Mouse (Mus musculus) neural tube, embryonic 12.5 days (tissue): Measurements from ENCODE around the gene Scgb2b27. TPM values are rescaled to one million over a fixed set of nuclear protein-coding genes. Genes with fewer than 3 reads are reported as not detected.
"Not testable (repeated sequence)": the region's sequence is repeated elsewhere in the genome, so short reads cannot be mapped to it uniquely, and the experiment has no call there.

Source experiments
- ATAC-seq: fragments of 200-750 bp; cut with Nextera tagmentation; 2 replicates; pipeline ENCODE4 v1.8.0; 2017; ENCODE audit warnings: low read depth, mild to moderate bottlenecking, moderate TSS enrichment, moderate library complexity; ENCODE audit not compliant: low FRiP score
- H3K27ac ChIP-seq: fragments of 300-500 bp; sonication (generic); 2 replicates; pipeline ENCODE4 v1.5.1; 2016
- H3K27me3 ChIP-seq: fragments of 300-500 bp; sonication (generic); replicated peaks from 2 replicates; pipeline ENCODE4 v1.6.1; 2016; ENCODE audit warnings: mild to moderate bottlenecking
- H3K36me3 ChIP-seq: fragments of 300-500 bp; sonication (generic); 2 replicates; pipeline ENCODE4 v1.6.1; 2016; ENCODE audit warnings: mild to moderate bottlenecking
- H3K4me1 ChIP-seq: fragments of 300-500 bp; sonication (generic); 2 replicates; pipeline ENCODE4 v1.6.1; 2016
- H3K4me2 ChIP-seq: fragments of 300-500 bp; sonication (generic); replicated peaks from 2 replicates; pipeline ENCODE4 v1.6.1; 2016; ENCODE audit warnings: mild to moderate bottlenecking
- H3K4me3 ChIP-seq: fragments of 300-500 bp; sonication (generic); 2 replicates; pipeline ENCODE4 v1.5.1; 2016
- H3K9ac ChIP-seq: fragments of 300-500 bp; sonication (generic); 2 replicates; pipeline ENCODE4 v1.6.1; 2016; ENCODE audit warnings: mild to moderate bottlenecking
- H3K9me3 ChIP-seq: fragments of 300-500 bp; sonication (generic); 2 replicates; pipeline ENCODE4 v1.6.1; 2016; ENCODE audit warnings: mild to moderate bottlenecking
- WGBS: fragments of 180-500 bp; shearing (Covaris S2); methylation state at CpG from one replicate; pipeline ENCODE4 v1.1.7; 2016; 5-methylcytosine and 5-hydroxymethylcytosine counted together
- polyA plus RNA-seq: library from polyadenylated mRNA; unstranded; fragments of >200 nt; fragmentation: Nextera tagmentation; extraction: Ambion mirVana; gene quantifications from 2 replicates; pipeline ENCODE4 v1.2.1, GENCODE M21; 2016

Gene Scgb2b27
- not detected in 2 replicates for polyA plus RNA-seq

- no peak within 1 kb of the TSS for H3K27ac ChIP-seq
- no peaks in the 10 kb centered on the region for H3K4me1 ChIP-seq
- H3K9me3 ChIP-seq = peaks cover 58% of the 10 kb centered on the region
- H3K4me3 ChIP-seq = no peak within 1 kb of the TSS
- 85% methylated on average over 4 of the region's 4 CpGs for WGBS
- no peaks in the 10 kb centered on the region for H3K36me3 ChIP-seq
- no peak within 1 kb of the TSS for H3K9ac ChIP-seq
- no peak for ATAC-seq
- no peak within 1 kb of the TSS for H3K4me2 ChIP-seq
- no peaks in the 10 kb centered on the region for H3K27me3 ChIP-seq
Measured at GRCm38 (mm10) chr7:34013842-34014241, at the start of gene Scgb2b27. Scgb2b27 (minus strand) TSS chr7:34013942.

- H3K27me3 ChIP-seq, H3K4me1 ChIP-seq, H3K9ac ChIP-seq, H3K4me3 ChIP-seq, H3K4me2 ChIP-seq, H3K36me3 ChIP-seq, ATAC-seq, H3K27ac ChIP-seq: not testable (repeated sequence)
- peaks cover 36% of the 10 kb centered on the region for H3K9me3 ChIP-seq
- WGBS = 90% methylated on average over 11 of the region's 11 CpGs
Measured at GRCm38 (mm10) chr7:34036076-34036815, 22.5 kb upstream of the Scgb2b27 start.

- peaks cover 49% of the 10 kb centered on the region for H3K9me3 ChIP-seq
- not testable (repeated sequence) for H3K27ac ChIP-seq, H3K4me1 ChIP-seq, H3K36me3 ChIP-seq, H3K4me3 ChIP-seq, H3K27me3 ChIP-seq, H3K9ac ChIP-seq, ATAC-seq, H3K4me2 ChIP-seq
- WGBS = 93% methylated on average over 4 of the region's 4 CpGs
Measured at GRCm38 (mm10) chr7:34034579-34034978, 20.8 kb upstream of the Scgb2b27 start.

- H3K9me3 ChIP-seq = peaks cover 63% of the 10 kb centered on the region
- no peak overlapping the region for H3K27ac ChIP-seq
- no peak for ATAC-seq
- no peak overlapping the region for H3K9ac ChIP-seq
- no peaks in the 10 kb centered on the region for H3K27me3 ChIP-seq
- H3K4me1 ChIP-seq = no peaks in the 10 kb centered on the region
- no peak overlapping the region for H3K4me2 ChIP-seq
- H3K36me3 ChIP-seq = no peaks in the 10 kb centered on the region
- WGBS = 95% methylated on average over 11 of the region's 11 CpGs
- no peak overlapping the region for H3K4me3 ChIP-seq
Measured at GRCm38 (mm10) chr7:34030026-34030425, 16.3 kb upstream of the Scgb2b27 start.

- H3K36me3 ChIP-seq = not testable (repeated sequence)
- WGBS = 87% methylated on average over 9 of the region's 9 CpGs
Measured at GRCm38 (mm10) chr7:34027202-34027601, 13.5 kb upstream of the Scgb2b27 start.

GRCm38 (mm10) chr7:34025641-34026040 lies 11.9 kb upstream of the Scgb2b27 start:
- Histone ChIP-seq H3K9ac (no peak overlapping the region), H3K4me2 (no peak overlapping the region), H3K27me3 (no peaks in the 10 kb centered on the region), H3K4me1 (no peaks in the 10 kb centered on the region), H3K4me3 (no peak overlapping the region), H3K36me3 (no peaks in the 10 kb centered on the region), H3K27ac (no peak overlapping the region), H3K9me3 (peaks cover 71% of the 10 kb centered on the region)
- ATAC-seq = no peak
- WGBS = 83% methylated on average over 4 of the region's 4 CpGs

More at GRCm38 (mm10) chr7:34027202-34027601, 13.5 kb upstream of the Scgb2b27 start:
- peaks cover 67% of the 10 kb centered on the region for H3K9me3 ChIP-seq
- not testable (repeated sequence) for H3K27me3 ChIP-seq, H3K4me2 ChIP-seq, H3K27ac ChIP-seq, H3K4me3 ChIP-seq, H3K9ac ChIP-seq, H3K4me1 ChIP-seq, ATAC-seq

GRCm38 (mm10) chr7:34021183-34021582 lies 7.4 kb upstream of the Scgb2b27 start, which contains the start of gene Scgb1b27:
Scgb1b27 (plus strand) TSS chr7:34021483.
- H3K27me3 ChIP-seq, H3K36me3 ChIP-seq, H3K4me1 ChIP-seq, H3K4me2 ChIP-seq, H3K27ac ChIP-seq, H3K9ac ChIP-seq, H3K4me3 ChIP-seq, ATAC-seq: not testable (repeated sequence)
- peaks cover 59% of the 10 kb centered on the region for H3K9me3 ChIP-seq
- WGBS = 93% methylated on average over 1 of the region's 1 CpGs

GRCm38 (mm10) chr7:33982281-33982680 lies 31.5 kb downstream of the Scgb2b27 start:
- H3K36me3 ChIP-seq, H3K4me2 ChIP-seq, ATAC-seq, H3K9me3 ChIP-seq, H3K9ac ChIP-seq, H3K27me3 ChIP-seq, H3K4me1 ChIP-seq, H3K27ac ChIP-seq, H3K4me3 ChIP-seq: not testable (repeated sequence)
- 34% methylated on average over 8 of the region's 9 CpGs for WGBS

Other genes with a start within 250 kb of the Scgb2b27 start
- not detected in 2 replicates for gene Scgb2b26, start 68.9 kb downstream of the Scgb2b27 start, polyA plus RNA-seq
- gene Scgb1b27, start 7.5 kb upstream of the Scgb2b27 start, polyA plus RNA-seq = not detected in 2 replicates
- gene Scgb1b30, start 81.5 kb upstream of the Scgb2b27 start, polyA plus RNA-seq = not detected in 2 replicates
- gene Wtip, start 119.3 kb upstream of the Scgb2b27 start, polyA plus RNA-seq = 5.4 and 6.4 TPM in 2 replicates
- gene Uba2, start 155.7 kb upstream of the Scgb2b27 start, polyA plus RNA-seq = 219 and 231 TPM in 2 replicates
- gene Pdcd2l, start 182.7 kb upstream of the Scgb2b27 start, polyA plus RNA-seq = 66.2 and 77.8 TPM in 2 replicates
- 273 and 294 TPM in 2 replicates for gene Gpi1, start 216.4 kb upstream of the Scgb2b27 start, polyA plus RNA-seq
- gene Gm6096, start 237.1 kb upstream of the Scgb2b27 start, polyA plus RNA-seq = 0.83 TPM in 1 of 2 replicates, not detected in the other